Mouse (Mus musculus) B cell, adult 67 days (primary cell): ENCODE results near the gene Etv5. TPM values are rescaled to one million over a fixed set of nuclear protein-coding genes. Genes with fewer than 3 reads are reported as not detected.

Source experiments
- total RNA-seq, 2 experiments: library from RNA; stranded (reverse); gene quantifications; 4 replicates each; pipeline ENCODE4 v1.2.4; 2023

Etv5 gene
- 1 to 10 TPM; 6.4 to 9.1 TPM for total RNA-seq

DNA sequence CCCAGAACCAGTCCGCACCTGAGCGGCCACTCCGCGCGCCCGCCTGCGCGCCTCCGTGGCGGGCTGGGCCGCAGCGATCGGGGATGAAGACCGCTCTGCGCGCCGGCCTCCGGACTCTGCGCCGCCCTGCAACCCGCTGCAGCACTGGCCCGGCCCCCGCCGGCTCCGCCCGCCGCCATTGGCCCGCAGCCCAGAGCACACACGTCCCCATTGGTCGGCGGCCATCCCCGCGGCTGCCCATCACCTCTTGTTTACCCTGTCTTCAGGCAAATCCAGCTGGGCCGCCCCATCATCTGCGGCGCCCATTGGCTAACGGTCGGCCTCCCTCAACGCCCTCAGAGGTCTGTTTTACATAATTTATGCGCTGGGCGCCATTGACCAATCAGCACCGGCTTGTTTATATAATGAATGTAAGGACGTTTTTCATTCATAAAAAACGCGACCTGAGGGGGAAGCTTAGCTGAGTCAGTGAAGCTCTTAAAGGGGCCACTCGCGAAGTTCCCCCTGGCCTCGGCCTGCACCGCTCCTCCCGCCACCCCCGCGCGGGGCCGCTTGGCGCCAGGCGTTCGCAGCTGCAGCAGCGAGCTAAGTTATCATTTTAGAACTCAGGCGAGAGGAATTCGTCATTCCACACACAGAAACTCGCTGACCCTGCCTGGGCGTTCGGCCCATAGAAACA lies at the start of gene Etv5:
Gene Etv5 (minus strand): TSS at position 221 of the 679 bp plus-strand sequence.

Other genes starting within 250 kb of the Etv5 start
- 100 to 1,000 TPM; 564 to 587 TPM for gene Tra2b, start 173.7 kb downstream of the Etv5 start, total RNA-seq
- gene Dgkg, start 217.5 kb upstream of the Etv5 start, total RNA-seq: under 1 TPM; 0.53 to 0.67 TPM